In the genomic region with DNA sequence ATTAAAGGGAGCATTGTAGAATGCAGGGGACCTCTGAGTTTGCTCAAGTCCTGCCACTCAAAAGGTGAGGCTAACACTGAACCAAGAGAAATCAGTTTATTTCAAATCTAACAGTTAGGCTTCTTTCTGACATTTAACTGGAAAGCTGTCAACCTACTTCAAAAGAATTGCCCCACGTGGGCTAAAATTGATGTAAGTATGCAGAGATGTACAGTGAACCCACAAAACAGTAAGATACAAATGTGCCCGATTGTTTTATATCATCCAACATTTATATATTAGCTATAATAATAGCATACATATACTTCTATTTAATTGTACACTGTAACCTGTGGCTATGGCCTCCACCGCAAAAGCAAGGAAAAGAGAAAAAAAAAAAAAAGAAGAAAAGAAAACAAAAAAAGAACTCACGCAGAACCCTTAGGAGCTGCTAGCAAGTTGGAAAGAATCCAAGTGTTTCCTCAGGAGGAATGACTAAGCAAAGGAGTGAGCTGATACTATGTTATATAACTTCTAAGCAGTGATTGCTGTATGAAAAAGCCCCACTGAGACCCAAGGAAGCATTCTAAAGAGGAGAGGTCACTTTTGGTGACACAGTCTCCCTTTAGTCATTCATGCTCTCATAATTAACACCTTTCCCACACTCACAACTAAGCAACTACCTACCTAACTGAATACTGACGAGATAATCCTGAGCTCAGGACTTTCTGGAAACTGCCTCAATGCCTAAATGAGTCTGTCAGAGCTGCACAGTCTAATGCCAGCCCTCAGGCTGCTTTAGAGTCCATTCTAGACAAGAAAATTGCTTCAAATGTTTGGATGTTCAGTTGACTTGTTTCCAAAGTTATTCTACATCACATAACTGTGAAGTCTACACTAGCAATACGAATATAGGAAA, we compare ENCODE assay signal across 8 mouse cellular contexts.
A peak's percentile ranks its signal among the peaks of the same experiment; 100 is the strongest.
DNase-seq lines count a peak whose midpoint lies in the region; ATAC-seq and TF ChIP-seq lines count a peak whose summit lies in the region.

No protein-coding gene starts in this region.

- H3K4me1 ChIP-seq in lung, embryonic 16.5 days (replicated peaks; ENCODE audit: control insufficient read depth, insufficient read depth, low read length): peaks cover 16% of the 10 kb centered on the region
- peaks cover 2% of the 10 kb centered on the region; the same call in 1 of the 2 replicates for H3K4me1 ChIP-seq in cortical plate, adult 2 months (ENCODE audit: control insufficient read depth, insufficient read depth, low read length)
- H3K4me1 ChIP-seq in olfactory bulb, adult 2 months (ENCODE audit: control insufficient read depth, insufficient read depth, low read length): peaks cover 5% of the 10 kb centered on the region; the same call in 1 of the 2 replicates

- no peak for TF ChIP-seq POLR2A in cortical plate, adult 2 months (IDR thresholded peaks at IDR 0.05; ENCODE audit: extremely low read depth, insufficient read depth, low read length)
- no peak for TF ChIP-seq POLR2A in olfactory bulb, adult 2 months (IDR thresholded peaks at IDR 0.05; ENCODE audit: insufficient read depth, low read depth, low read length)

- peak overlapping the region; percentile 5; the same call in 1 of the 2 replicates for H3K4me3 ChIP-seq in gastrocnemius, adult 2 months
- no peak overlapping the region for H3K4me3 ChIP-seq in lung, embryonic 16.5 days (ENCODE audit: low read length)
- no peak overlapping the region for H3K4me3 ChIP-seq in cortical plate, adult 2 months (ENCODE audit: insufficient read depth, low read length)
- no peak overlapping the region for H3K4me3 ChIP-seq in olfactory bulb, adult 2 months (ENCODE audit: insufficient read depth, low read depth, low read length)

- no peak overlapping the region for H3K9ac ChIP-seq in lung, embryonic 16.5 days (ENCODE audit: low read length)

- TF ChIP-seq CTCF in gastrocnemius, adult 2 months (IDR thresholded peaks at IDR 0.05): no peak
- TF ChIP-seq CTCF in cortical plate, adult 2 months (IDR thresholded peaks at IDR 0.05; ENCODE audit: extremely low read depth, insufficient read depth, low read length): no peak
- TF ChIP-seq CTCF in olfactory bulb, adult 2 months (IDR thresholded peaks at IDR 0.05; ENCODE audit: insufficient read depth, low read depth, low read length): no peak

- no peaks in the 10 kb centered on the region for H3K9me3 ChIP-seq in lung, embryonic 16.5 days (ENCODE audit: control insufficient read depth, low read length)

- no peak overlapping the region for H3K4me2 ChIP-seq in lung, embryonic 16.5 days (ENCODE audit: low read depth, low read length)

- 38% methylated on average over 6 of the region's 6 CpGs for WGBS in lung, embryonic 16.5 days
- 34% methylated on average over 6 of the region's 6 CpGs for WGBS in olfactory bulb, adult 2 months

- H3K36me3 ChIP-seq in lung, embryonic 16.5 days (ENCODE audit: control insufficient read depth, insufficient read depth, low read length): no peaks in the 10 kb centered on the region

- ATAC-seq in lung, embryonic 16.5 days (ENCODE audit: low read depth): peak; percentile 45; the same call in 1 of the 2 replicates

- H3K27me3 ChIP-seq in lung, embryonic 16.5 days (ENCODE audit: control insufficient read depth, insufficient read depth, low read depth, low read length): no peaks in the 10 kb centered on the region

- intact Hi-C loops in gastrocnemius, adult 2 months (cut with DNase I): no loop called here
- intact Hi-C loops in gastrocnemius, postnatal 36 days (cut with DNase I): no loop called here

- DNase-seq in gastrocnemius, adult 2 months: no peak
- no peak for DNase-seq in gastrocnemius, postnatal 36 days
- no peak for DNase-seq in lung, postnatal 4 days
- no peak for DNase-seq in ovary, postnatal 36 days (ENCODE audit: low spot score)
- no peak for DNase-seq in testis, postnatal 10 days (ENCODE audit: low spot score)

- H3K27ac ChIP-seq in gastrocnemius, adult 2 months: peak overlapping the region; percentile 69
- 0 out of 2 replicates have a peak overlapping the region, but pooled peaks have one; percentile 1 for H3K27ac ChIP-seq in lung, embryonic 16.5 days (ENCODE audit: low read length)
- H3K27ac ChIP-seq in cortical plate, adult 2 months (ENCODE audit: insufficient read depth, low read length): peak overlapping the region; percentile 46
- H3K27ac ChIP-seq in olfactory bulb, adult 2 months (ENCODE audit: insufficient read depth, low read depth, low read length): peak overlapping the region; percentile 82

Comparison
In these comparisons a context has a peak if more than half of its experiments do, and no peak if none do; other contexts are left out.
1. H3K27ac ChIP-seq: peak in every context shown above with its lines; median percentile 82 in olfactory bulb, adult 2 months; 69 in gastrocnemius, adult 2 months; 46 in cortical plate, adult 2 months; 1 in lung, embryonic 16.5 days.